Mouse (Mus musculus) CH12.LX (cell line): ENCODE measurements around the gene Slc6a18. TPM values are rescaled to one million over a fixed set of nuclear protein-coding genes. Genes with fewer than 3 reads are reported as not detected.

Source experiments
- DNase-seq: peaks from one replicate; pipeline ENCODE4 v3.0.0-alpha.2; 2013; ENCODE audit errors: extremely low read depth
- H3K27ac ChIP-seq: 2 replicates; pipeline ENCODE4 v1.5.1; 2012; ENCODE audit warnings: low read depth, mild to moderate bottlenecking, control low read depth, moderate library complexity; ENCODE audit not compliant: insufficient read depth
- H3K27me3 ChIP-seq: replicated peaks from 2 replicates; pipeline ENCODE3; 2012; ENCODE audit warnings: inconsistent platforms
- H3K36me3 ChIP-seq, 2 experiments: replicated peaks in 1 of 2; 2 replicates each; pipeline versions ENCODE3 to v1.6.1; 2012; ENCODE audit warnings: inconsistent platforms in 1 of 2, low read length in 1 of 2, mild to moderate bottlenecking in 1 of 2, mixed read lengths in 1 of 2, moderate library complexity in 1 of 2; ENCODE audit not compliant: control insufficient read depth in 1 of 2, insufficient read depth in 1 of 2
- H3K4me1 ChIP-seq, 2 experiments: 2 replicates each; pipeline ENCODE4 v1.6.1; 2012; ENCODE audit warnings: inconsistent platforms in 1 of 2, moderate library complexity in 1 of 2; ENCODE audit not compliant: insufficient read depth in 2 of 2, control insufficient read depth in 1 of 2
- H3K4me2 ChIP-seq: 2 replicates; pipeline ENCODE4 v1.6.1; 2012; ENCODE audit warnings: low read depth, mild to moderate bottlenecking, control low read depth; ENCODE audit not compliant: poor library complexity, insufficient read depth, severe bottlenecking
- H3K4me3 ChIP-seq, 3 experiments: fragments of 150-350 bp in 1 of 3; sonication (generic) in 1 of 3; replicated peaks in 1 of 3; 2 replicates each; pipeline versions ENCODE3 to v1.5.1; 2011 to 2012; ENCODE audit warnings: low read depth in 2 of 3, low read length in 2 of 3, mild to moderate bottlenecking in 2 of 3, moderate library complexity in 2 of 3, control low read depth in 1 of 3, improper control_type of control experiment in 1 of 3, inconsistent platforms in 1 of 3, mixed read lengths in 1 of 3; ENCODE audit not compliant: poor library complexity in 1 of 3
- H3K79me2 ChIP-seq: replicated peaks from 2 replicates; pipeline ENCODE4 v1.6.1; 2012; ENCODE audit warnings: mild to moderate bottlenecking, moderate library complexity; ENCODE audit not compliant: control insufficient read depth, poor library complexity, insufficient read depth, severe bottlenecking; ENCODE audit errors: extremely low read depth
- H3K9ac ChIP-seq: 2 replicates; pipeline ENCODE4 v1.6.1; 2012; ENCODE audit warnings: low read depth, mild to moderate bottlenecking, control low read depth, moderate library complexity; ENCODE audit not compliant: insufficient read depth
- H3K9me3 ChIP-seq: replicated peaks from 2 replicates; pipeline ENCODE3; 2012; ENCODE audit warnings: low read length, inconsistent platforms, mixed read lengths
- BHLHE40 ChIP-seq: IDR thresholded peaks from 2 replicates; pipeline ENCODE4 v1.6.1; 2011; ENCODE audit warnings: mild to moderate bottlenecking, low read depth, low read length, improper control_type of control experiment
- CTCF ChIP-seq, 2 experiments: IDR thresholded peaks in 1 of 2; conservative IDR thresholded peaks in 1 of 2; 2 replicates each; pipeline ENCODE4 v1.5.1; 2011 to 2012; ENCODE audit warnings: low read depth in 2 of 2, low read length in 2 of 2, improper control_type of control experiment in 1 of 2, inconsistent platforms in 1 of 2, mild to moderate bottlenecking in 1 of 2, moderate library complexity in 1 of 2
- E2F4 ChIP-seq: IDR thresholded peaks from 2 replicates; pipeline ENCODE4 v1.6.1; 2011; ENCODE audit warnings: low read depth, low read length, improper control_type of control experiment; ENCODE audit not compliant: insufficient replicate concordance
- JUN ChIP-seq: IDR thresholded peaks from 2 replicates; pipeline ENCODE4 v1.6.1; 2011; ENCODE audit warnings: low read depth, mild to moderate bottlenecking, low read length, improper control_type of control experiment, moderate library complexity; ENCODE audit not compliant: insufficient read depth
- KAT2A ChIP-seq: IDR thresholded peaks from 2 replicates; pipeline ENCODE4 v1.6.1; 2012; ENCODE audit warnings: low read length, improper control_type of control experiment, inconsistent platforms; ENCODE audit not compliant: insufficient replicate concordance
- MEF2A ChIP-seq: IDR thresholded peaks from 2 replicates; pipeline ENCODE4 v1.6.1; 2014; ENCODE audit warnings: low read depth, mild to moderate bottlenecking, inconsistent platforms, low read length, improper control_type of control experiment, borderline replicate concordance
- MXI1 ChIP-seq: IDR thresholded peaks from 2 replicates; pipeline ENCODE4 v1.6.1; 2011; ENCODE audit warnings: mild to moderate bottlenecking, low read depth, low read length, improper control_type of control experiment
- MYC ChIP-seq: IDR thresholded peaks from 2 replicates; pipeline ENCODE4 v1.6.1; 2011; ENCODE audit warnings: low read depth, mild to moderate bottlenecking, improper control_type of control experiment, low read length
- NELFE ChIP-seq: IDR thresholded peaks from 2 replicates; pipeline ENCODE4 v1.6.1; 2011; ENCODE audit warnings: low read depth, low read length, improper control_type of control experiment
- PAX5 ChIP-seq: IDR thresholded peaks from 2 replicates; pipeline ENCODE4 v1.6.1; 2012; ENCODE audit warnings: low read length, inconsistent platforms, mixed read lengths
- RAD21 ChIP-seq: IDR thresholded peaks from 2 replicates; pipeline ENCODE4 v1.6.1; 2011; ENCODE audit warnings: low read depth, mild to moderate bottlenecking, low read length, improper control_type of control experiment, moderate library complexity
- SMC3 ChIP-seq: IDR thresholded peaks from 2 replicates; pipeline ENCODE4 v1.6.1; 2011; ENCODE audit warnings: low read depth, low read length, improper control_type of control experiment
- TBP ChIP-seq: conservative IDR thresholded peaks from 2 replicates; pipeline ENCODE4 v1.6.1; 2011; ENCODE audit warnings: low read depth, low read length, improper control_type of control experiment
- UBTF ChIP-seq: IDR thresholded peaks from 2 replicates; pipeline ENCODE4 v1.6.1; 2012; ENCODE audit warnings: low read depth, mild to moderate bottlenecking, inconsistent platforms, low read length, improper control_type of control experiment, moderate library complexity
- ZC3H11A ChIP-seq: IDR thresholded peaks from 2 replicates; pipeline ENCODE4 v1.6.1; 2012; ENCODE audit warnings: low read depth, mild to moderate bottlenecking, inconsistent platforms, low read length, improper control_type of control experiment
- ZKSCAN1 ChIP-seq: IDR thresholded peaks from 2 replicates; pipeline ENCODE4 v1.6.1; 2012; ENCODE audit warnings: low read depth, inconsistent platforms, low read length, improper control_type of control experiment, borderline replicate concordance
- ZNF384 ChIP-seq: IDR thresholded peaks from 2 replicates; pipeline ENCODE4 v1.6.1; 2012; ENCODE audit warnings: low read depth, low read length, improper control_type of control experiment, inconsistent platforms
- dilution Hi-C: fragments of 300-500 bp; cut with MboI; formaldehyde crosslinking; loops from 2 replicates; pipeline ENCODE4 v1.14.3; 2020; ENCODE audit warnings: low sequenced_read_pairs; ENCODE audit not compliant: extremely low pct_unique_long_range_greater_than_20kb, extremely low pct_ligation_motif_present
- in situ Hi-C: fragments of 300-500 bp; cut with MboI; formaldehyde crosslinking; loops from 3 replicates; pipeline ENCODE4 v1.14.3; 2019; ENCODE audit warnings: low sequenced_read_pairs, low pct_ligation_motif_present, low pct_unique_long_range_greater_than_20kb, mixed read lengths
- polyA plus RNA-seq: library from polyadenylated mRNA; unstranded; fragments of >175 nt; gene quantifications from 2 replicates; pipeline ENCODE4 v1.2.1, GENCODE M21; 2012; ENCODE audit warnings: low read depth; ENCODE audit not compliant: insufficient read length
- total RNA-seq, 2 experiments: library from RNA; depleted of rRNA; stranded (reverse); fragments of 300-350 nt in 1 of 2; fragments of >200 nt in 1 of 2; gene quantifications; 2 replicates each; pipeline ENCODE4 v1.2.3; 2012 to 2014

Gene Slc6a18
- total and polyA plus RNA-seq, 3 experiments: not detected

DNA sequence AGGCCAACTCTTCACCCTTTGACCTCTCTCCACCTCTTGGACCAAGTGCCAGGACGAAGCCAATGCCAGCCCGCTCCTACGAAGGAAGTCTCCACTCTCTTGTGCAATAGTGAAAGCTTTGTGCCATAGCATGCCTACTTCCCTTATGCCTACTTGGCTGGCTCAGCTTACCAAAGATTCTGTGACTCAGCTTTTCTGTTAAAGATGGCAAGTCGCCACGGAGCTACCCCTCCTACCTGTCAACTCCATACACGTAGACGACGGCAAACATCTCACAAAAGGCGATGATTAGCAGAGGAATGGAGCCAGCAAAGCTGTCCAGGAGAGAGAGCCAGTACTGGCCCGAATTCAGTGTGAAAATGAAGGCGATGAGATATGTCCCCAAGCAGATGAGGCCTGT, 5.9 kb upstream of the Slc6a18 start:
- Histone ChIP-seq H3K9me3 (no peaks in the 10 kb centered on the region), H3K79me2 (no peaks in the 10 kb centered on the region), H3K4me3 (no peak overlapping the region), H3K27ac (no peak overlapping the region), H3K9ac (no peak overlapping the region), H3K4me1 (peaks cover 2 to 8% of the 10 kb centered on the region in 2 experiments; a peak in 2 of 4 replicates), H3K27me3 (no peaks in the 10 kb centered on the region), H3K36me3 (no peaks in the 10 kb centered on the region), H3K4me2 (no peak overlapping the region)
- dilution Hi-C loops (no loop called here), in situ Hi-C loops (no loop called here)
- DNase-seq: no peak
- TF ChIP-seq ZC3H11A: no peak

DNA sequence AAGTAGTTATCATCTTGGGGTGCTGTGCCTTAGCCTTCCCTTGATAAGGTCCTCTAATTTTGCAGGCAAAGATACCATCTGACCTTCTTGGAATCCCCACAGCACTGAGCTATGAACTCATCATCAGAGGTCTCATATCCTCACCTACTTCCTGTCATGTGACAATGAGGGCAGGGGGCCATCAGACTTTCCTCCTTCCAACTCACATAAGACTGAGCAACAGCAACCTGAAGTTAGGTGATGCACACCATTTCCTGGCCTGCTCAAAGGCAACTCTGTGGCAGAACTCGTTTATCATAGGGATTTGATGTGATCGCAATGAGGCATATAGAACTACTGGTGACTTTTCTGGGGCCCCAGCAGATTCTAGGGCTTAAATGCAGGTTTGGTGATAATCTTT, 4.4 kb upstream of the Slc6a18 start:
- Histone ChIP-seq H3K4me2 (no peak overlapping the region), H3K27ac (no peak overlapping the region), H3K4me3 (no peak overlapping the region), H3K4me1 (0 out of 4 replicates have a peak, but pooled peaks cover 2 to 4% of the 10 kb centered on the region in 2 experiments), H3K9me3 (no peaks in the 10 kb centered on the region), H3K9ac (no peak overlapping the region), H3K79me2 (no peaks in the 10 kb centered on the region), H3K27me3 (peaks cover 8% of the 10 kb centered on the region), H3K36me3 (no peaks in the 10 kb centered on the region)
- dilution Hi-C loops: no loop called here
- DNase-seq: no peak
- in situ Hi-C loops: no loop called here
- TF ChIP-seq E2F4: no peak
- no peak for TF ChIP-seq NELFE
- TF ChIP-seq BHLHE40: no peak
- TF ChIP-seq UBTF: no peak
- no peak for TF ChIP-seq JUN
- no peak for TF ChIP-seq RAD21
- no peak for TF ChIP-seq ZNF384
- TF ChIP-seq KAT2A: no peak
- no peak for TF ChIP-seq SMC3
- no peak for TF ChIP-seq MEF2A
- no peak for TF ChIP-seq ZKSCAN1
- TF ChIP-seq MXI1: no peak
- no peak for TF ChIP-seq TBP

DNA sequence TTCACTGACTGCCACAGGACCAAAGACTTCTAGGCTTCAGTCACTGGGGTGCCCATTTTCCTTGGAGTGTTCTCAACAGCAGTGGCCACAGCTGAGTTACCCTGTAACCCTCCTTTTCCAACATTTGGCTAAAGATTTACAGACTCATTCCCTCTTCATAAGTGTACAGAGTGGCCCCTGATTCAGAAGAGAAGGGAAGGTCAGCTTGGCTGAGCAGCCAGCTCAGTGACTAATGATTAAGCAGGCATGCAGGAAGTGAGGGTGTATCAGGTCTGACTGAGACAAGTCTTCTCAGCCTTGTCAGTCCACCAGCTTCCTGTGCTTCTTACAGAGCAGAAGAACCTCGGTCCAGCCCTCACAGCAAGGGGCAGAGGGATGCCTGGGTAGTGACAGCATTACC, 2.6 kb upstream of the Slc6a18 start:
- H3K36me3 ChIP-seq: no peaks in the 10 kb centered on the region
- DNase-seq: no peak
- dilution Hi-C loops: no loop called here
- no peak overlapping the region for H3K9ac ChIP-seq
- no peak for TF ChIP-seq CTCF (conservative IDR thresholded peaks at IDR 0.05 in 1 of 2, IDR thresholded peaks at IDR 0.05 in 1 of 2; ENCODE audit: low read depth in 2 of 2, low read length in 2 of 2)
- TF ChIP-seq MYC: no peak
- no peak for TF ChIP-seq PAX5
- in situ Hi-C loops: no loop called here
- peaks cover 22% of the 10 kb centered on the region for H3K27me3 ChIP-seq
- H3K79me2 ChIP-seq: no peaks in the 10 kb centered on the region
- no peak overlapping the region for H3K4me3 ChIP-seq
- H3K27ac ChIP-seq: no peak overlapping the region
- 0 out of 4 replicates have a peak, but pooled peaks cover 2 to 4% of the 10 kb centered on the region in 2 experiments for H3K4me1 ChIP-seq
- no peaks in the 10 kb centered on the region for H3K9me3 ChIP-seq
- no peak overlapping the region for H3K4me2 ChIP-seq
